Mouse (Mus musculus) cortical plate, adult 2 months (tissue): ENCODE data around the gene Cnih3.

Experiments used
- CTCF ChIP-seq: fragments of 200-500 bp; IDR thresholded peaks from 2 replicates; pipeline ENCODE4 v1.5.1; 2011; ENCODE audit warnings: mild to moderate bottlenecking, control low read depth, low read length; ENCODE audit not compliant: insufficient read depth; ENCODE audit errors: extremely low read depth
- POLR2A ChIP-seq: fragments of 200-500 bp; IDR thresholded peaks from 2 replicates; pipeline ENCODE4 v1.6.1; 2011; ENCODE audit warnings: mild to moderate bottlenecking, low read length, control low read depth; ENCODE audit not compliant: insufficient read depth; ENCODE audit errors: extremely low read depth

GRCm38 (mm10) chr1:181316571-181316970 is 35.9 kb upstream of the Cnih3 start:
- TF ChIP-seq POLR2A, result no peak
- no peak for TF ChIP-seq CTCF
